Mouse (Mus musculus) inflammation-experienced regulatory T-cells, adult 6 months (primary cell): Measurements from ENCODE around the gene Usmg5. TPM values are rescaled to one million over a fixed set of nuclear protein-coding genes. Genes with fewer than 3 reads are reported as not detected.

ENCODE experiments used
- ATAC-seq: one replicate; pipeline ENCODE4 v1.8.0; 2017
- polyA plus RNA-seq, 3 experiments: library from polyadenylated mRNA; unstranded; fragments of 100-300 nt; shearing (Covaris generic); gene quantifications; one replicate each; pipeline ENCODE4 v1.2.1; 2017

Usmg5 gene
- polyA plus RNA-seq, 3 experiments from 2014 or later, result 223 to 391 (median 299) TPM

GRCm38 (mm10) chr19:47053471-47053870 lies 37.0 kb downstream of the Usmg5 start:
- no peak for ATAC-seq

GRCm38 (mm10) chr19:47052927-47053326 lies 37.5 kb downstream of the Usmg5 start:
- ATAC-seq, result no peak

- peak; percentile 95 for ATAC-seq
Observed at GRCm38 (mm10) chr19:47050271-47051032, 40.0 kb downstream of the Usmg5 start, which contains the start of gene Pcgf6. TSS of gene Pcgf6 (minus strand) at chr19:47050906.

- no peak for ATAC-seq
Observed at GRCm38 (mm10) chr19:47049840-47050239, 40.6 kb downstream of the Usmg5 start.

- no peak for ATAC-seq
Observed at GRCm38 (mm10) chr19:47049061-47049460, 41.4 kb downstream of the Usmg5 start.

GRCm38 (mm10) chr19:47047236-47047833 lies 43.1 kb downstream of the Usmg5 start:
- ATAC-seq, result no peak

GRCm38 (mm10) chr19:47046343-47046742 lies 44.1 kb downstream of the Usmg5 start:
- ATAC-seq, result no peak

GRCm38 (mm10) chr19:47043608-47044007 lies 46.8 kb downstream of the Usmg5 start:
- ATAC-seq, result no peak

- ATAC-seq, result no peak
Observed at GRCm38 (mm10) chr19:47040720-47041473, 49.5 kb downstream of the Usmg5 start.

- no peak for ATAC-seq
Observed at GRCm38 (mm10) chr19:47036596-47036995, 53.9 kb downstream of the Usmg5 start.

GRCm38 (mm10) chr19:47034916-47035315 lies 55.5 kb downstream of the Usmg5 start:
- ATAC-seq, result no peak

Other genes with a start within 250 kb of the Usmg5 start
- not detected for gene Ina, start 75.9 kb downstream of the Usmg5 start, polyA plus RNA-seq
- gene Nt5c2, start 75.5 kb downstream of the Usmg5 start, polyA plus RNA-seq, result 10 to 100 TPM; 22.1 to 37.3 (median 31.6) TPM
- 10 to 100 TPM in 1 of 3 experiments, 1 to 10 TPM in 2; 4.9 to 10.8 (median 9.7) TPM for gene Pcgf6, start 39.7 kb downstream of the Usmg5 start, polyA plus RNA-seq
- 1 to 10 TPM; 1.6 to 3.3 (median 1.8) TPM for gene Taf5, start 22.9 kb downstream of the Usmg5 start, polyA plus RNA-seq
- gene Pdcd11, start 121 bp upstream of the Usmg5 start, polyA plus RNA-seq, result 1 to 10 TPM; 5.9 to 8.5 (median 7.3) TPM
- 10 to 100 TPM; 13.3 to 21.6 (median 15.8) TPM for gene Calhm2, start 47.6 kb upstream of the Usmg5 start, polyA plus RNA-seq
- not detected for gene Calhm1, start 53.6 kb upstream of the Usmg5 start, polyA plus RNA-seq
- gene Calhm3, start 67.1 kb upstream of the Usmg5 start, polyA plus RNA-seq, result not detected
- gene Neurl1a, start 88.2 kb upstream of the Usmg5 start, polyA plus RNA-seq, result under 1 TPM; 0.19 to 0.32 (median 0.25) TPM